Mouse (Mus musculus) lung, postnatal 0 days (tissue): ENCODE measurements around the gene Coq3. TPM values are rescaled to one million over a fixed set of nuclear protein-coding genes. Genes with fewer than 3 reads are reported as not detected.
A peak's percentile ranks its signal among the peaks of the same experiment; 100 is the strongest.

Experiments used
- ATAC-seq: fragments of 200-750 bp; cut with Nextera tagmentation; 2 replicates; pipeline ENCODE4 v1.8.0; 2017; ENCODE audit warnings: moderate library complexity
- DNase-seq: peaks from one replicate; pipeline ENCODE4 v3.0.0-alpha.2; 2016; ENCODE audit warnings: low spot score
- H3K27ac ChIP-seq: fragments of 300-500 bp; sonication (generic); 2 replicates; pipeline ENCODE4 v1.5.1; 2014; ENCODE audit warnings: antibody characterized with exemption, mild to moderate bottlenecking, low read length, mixed read lengths
- H3K27me3 ChIP-seq: fragments of 300-500 bp; sonication (generic); replicated peaks from 2 replicates; pipeline ENCODE4 v1.6.1; 2014; ENCODE audit warnings: low read length, mixed read lengths; ENCODE audit not compliant: insufficient read depth
- H3K36me3 ChIP-seq: fragments of 300-500 bp; sonication (generic); 2 replicates; pipeline ENCODE4 v1.6.1; 2014; ENCODE audit warnings: low read length, mixed read lengths; ENCODE audit not compliant: insufficient read depth
- H3K4me1 ChIP-seq: fragments of 300-500 bp; sonication (generic); 2 replicates; pipeline ENCODE4 v1.6.1; 2014; ENCODE audit warnings: antibody characterized with exemption, low read depth, low read length, mixed read lengths; ENCODE audit not compliant: insufficient read depth
- H3K4me2 ChIP-seq: fragments of 300-500 bp; sonication (generic); replicated peaks from 2 replicates; pipeline ENCODE4 v1.6.1; 2014; ENCODE audit warnings: low read depth, mild to moderate bottlenecking, low read length, moderate library complexity, mixed read lengths
- H3K4me3 ChIP-seq: fragments of 300-500 bp; sonication (generic); 2 replicates; pipeline ENCODE4 v1.5.1; 2014; ENCODE audit warnings: low read depth, low read length
- H3K9ac ChIP-seq: fragments of 300-500 bp; sonication (generic); replicated peaks from 2 replicates; pipeline ENCODE4 v1.6.1; 2014; ENCODE audit warnings: low read depth, mild to moderate bottlenecking
- H3K9me3 ChIP-seq: fragments of 300-500 bp; sonication (generic); 2 replicates; pipeline ENCODE4 v1.6.1; 2016; ENCODE audit warnings: low read length, mixed read lengths
- CTCF ChIP-seq: IDR thresholded peaks from 2 replicates; pipeline ENCODE4 v1.5.1; 2016; ENCODE audit warnings: antibody characterized with exemption, mild to moderate bottlenecking
- EP300 ChIP-seq: IDR thresholded peaks from 2 replicates; pipeline ENCODE4 v1.6.1; 2016; ENCODE audit warnings: antibody characterized with exemption, mild to moderate bottlenecking, control low read depth
- WGBS: fragments of 180-500 bp; shearing (Covaris S2); extraction: QIAGEN DNeasy Blood & Tissue Kit; methylation state at CpG from one replicate; pipeline ENCODE4 v1.1.7; 2014; 5-methylcytosine and 5-hydroxymethylcytosine counted together
- polyA plus RNA-seq: library from polyadenylated mRNA; unstranded; fragments of >200 nt; fragmentation: Nextera tagmentation; extraction: Ambion mirVana; gene quantifications from 2 replicates; pipeline ENCODE4 v1.2.1, GENCODE M21; 2015

Coq3 gene
- polyA plus RNA-seq, result 9.7 and 9.8 TPM in 2 replicates

DNA sequence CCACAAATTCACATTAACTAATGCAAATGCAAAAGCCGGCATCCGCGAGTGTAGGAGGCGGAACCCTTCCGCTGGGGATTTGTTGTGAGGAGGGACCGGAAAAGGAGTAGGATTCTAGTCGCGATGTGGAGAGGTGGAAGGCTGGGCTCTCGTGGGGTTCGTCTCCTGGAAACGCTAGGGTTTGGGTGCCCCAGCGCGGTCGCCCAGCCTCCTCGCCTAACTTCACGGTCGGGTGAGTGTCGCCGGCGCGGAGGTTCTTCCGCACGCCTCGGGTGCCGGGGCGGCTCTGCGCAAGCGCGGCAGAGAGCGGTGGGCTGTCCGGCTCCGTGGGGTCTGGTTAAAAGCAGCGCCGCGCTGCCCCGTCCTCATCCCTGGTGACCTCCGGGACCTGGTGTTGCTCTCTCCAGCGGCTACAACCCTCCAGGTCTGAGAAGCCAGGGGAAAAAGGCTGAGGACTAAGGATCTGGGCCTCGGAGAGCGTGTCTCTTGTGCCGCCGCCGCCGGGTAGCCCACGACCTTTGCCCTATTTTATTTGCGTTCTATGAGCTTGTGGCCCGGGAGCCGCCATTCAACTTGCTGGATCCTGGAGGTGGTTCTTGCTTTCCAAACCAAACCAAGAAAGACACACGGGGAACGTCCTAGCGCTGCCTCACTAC, at the start of gene Coq3:
Coq3 (plus strand) TSS at position 109 of the 656 bp plus-strand sequence.
- peak within 1 kb of the TSS; percentile 77 for H3K9ac ChIP-seq
- under 1% methylated on average over 51 of the region's 51 CpGs for WGBS
- no peaks in the 10 kb centered on the region for H3K9me3 ChIP-seq
- H3K4me3 ChIP-seq, result peak within 1 kb of the TSS; percentile 81
- H3K4me2 ChIP-seq, result peak within 1 kb of the TSS; percentile 67
- TF ChIP-seq CTCF (no peak), EP300 (no peak)
- H3K27me3 ChIP-seq, result no peaks in the 10 kb centered on the region
- no peaks in the 10 kb centered on the region for H3K36me3 ChIP-seq
- H3K4me1 ChIP-seq, result no peaks in the 10 kb centered on the region
- DNase-seq (peak; percentile 89), ATAC-seq (peak; percentile 95)
- peak within 1 kb of the TSS; percentile 94 for H3K27ac ChIP-seq

DNA sequence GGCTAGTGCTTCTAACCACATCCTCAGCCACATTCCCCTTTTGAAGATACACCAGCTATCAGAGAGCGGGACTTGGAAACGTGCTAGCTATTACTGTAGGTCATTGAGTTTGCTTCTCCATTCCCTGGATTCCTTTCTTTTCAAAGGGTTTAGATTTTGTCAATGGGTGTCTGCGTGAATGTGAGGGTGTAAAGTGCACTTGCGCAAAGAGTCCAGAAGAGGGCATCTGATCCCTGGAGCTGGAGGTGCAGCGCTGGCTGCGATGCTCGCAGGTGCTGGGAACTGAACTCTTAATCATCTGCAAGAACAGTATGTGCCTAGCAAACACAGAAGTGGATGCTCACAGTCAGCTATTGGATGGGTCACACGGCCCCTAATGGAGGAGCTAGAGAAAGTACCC, 46.6 kb upstream of the Coq3 start:
- Histone ChIP-seq H3K27me3 (no peaks in the 10 kb centered on the region), H3K9ac (no peak overlapping the region), H3K36me3 (no peaks in the 10 kb centered on the region)

GRCm38 (mm10) chr4:21847481-21848286, 31.8 kb upstream of the Coq3 start, which contains the start of gene Pnisr:
Gene Pnisr, plus strand, starts transcription at chr4:21847583.
- DNase-seq (peak; percentile 99), ATAC-seq (peak; percentile 98)
- 2% methylated on average over 50 of the region's 50 CpGs for WGBS
- Histone ChIP-seq H3K27me3 (no peaks in the 10 kb centered on the region), H3K4me3 (peak within 1 kb of the TSS; percentile 100), H3K36me3 (no peaks in the 10 kb centered on the region), H3K27ac (peak within 1 kb of the TSS; percentile 98), H3K4me2 (peak within 1 kb of the TSS; percentile 56), H3K4me1 (peaks cover 4% of the 10 kb centered on the region; the same call in 1 of the 2 replicates), H3K9me3 (no peaks in the 10 kb centered on the region), H3K9ac (peak within 1 kb of the TSS; percentile 95)
- TF ChIP-seq CTCF, result peak; percentile 94
- TF ChIP-seq EP300, result no peak

More for the DNA sequence above, 46.6 kb upstream of the Coq3 start:
- Histone ChIP-seq H3K9me3 (no peaks in the 10 kb centered on the region), H3K27ac (no peak overlapping the region), H3K4me1 (no peaks in the 10 kb centered on the region), H3K4me2 (no peak overlapping the region), H3K4me3 (no peak overlapping the region)
- no peak for TF ChIP-seq CTCF
- no peak for TF ChIP-seq EP300
- 96% methylated on average over 8 of the region's 8 CpGs for WGBS
- no peak for ATAC-seq
- no peak for DNase-seq

DNA sequence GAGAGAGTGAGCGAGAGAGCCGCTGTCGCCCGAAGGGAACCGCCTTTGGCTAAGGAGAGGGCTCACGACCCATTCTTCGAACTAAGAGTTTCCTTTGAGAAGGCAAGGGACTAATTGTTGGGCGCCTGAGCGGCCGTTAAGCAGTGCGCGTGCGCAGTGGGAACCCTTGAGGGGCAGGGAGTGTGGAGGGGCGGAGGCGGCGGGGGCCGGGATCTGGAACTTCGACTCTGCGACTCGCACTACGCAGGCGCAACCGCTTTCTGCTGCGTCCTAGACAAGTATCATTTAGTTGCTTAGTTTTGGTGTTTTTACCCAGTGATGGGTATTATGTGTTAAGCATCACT, 31.2 kb upstream of the Coq3 start:
- peak; percentile 82 for ATAC-seq
- peak; percentile 96 for DNase-seq
- Histone ChIP-seq H3K36me3 (no peaks in the 10 kb centered on the region), H3K27me3 (no peaks in the 10 kb centered on the region), H3K9me3 (no peaks in the 10 kb centered on the region), H3K4me1 (peaks cover 4% of the 10 kb centered on the region; the same call in 1 of the 2 replicates), H3K27ac (peak overlapping the region; percentile 98), H3K4me2 (peak overlapping the region; percentile 56), H3K4me3 (peak overlapping the region; percentile 100), H3K9ac (peak overlapping the region; percentile 95)
- under 1% methylated on average over 19 of the region's 24 CpGs for WGBS
- TF ChIP-seq EP300, result no peak
- no peak for TF ChIP-seq CTCF

DNA sequence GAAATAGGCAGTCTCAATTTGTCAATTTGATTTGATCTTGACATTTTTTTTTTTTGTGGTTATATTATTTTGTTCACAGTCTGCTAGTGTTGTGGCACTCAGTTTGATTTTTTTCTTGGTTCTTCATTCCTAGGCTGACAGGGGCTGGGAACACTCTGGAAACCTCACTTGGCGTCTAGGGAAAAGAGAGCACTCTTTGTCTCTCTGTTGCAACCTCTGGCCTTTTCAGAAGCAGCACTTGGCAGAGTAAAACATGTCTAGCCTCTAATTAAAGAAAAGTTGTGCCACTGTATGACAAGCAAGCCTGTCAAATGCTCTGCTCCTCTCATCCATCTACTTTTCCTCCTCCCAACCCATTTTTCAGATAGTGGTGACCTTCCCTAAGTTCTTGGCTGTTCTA, 22.0 kb upstream of the Coq3 start:
- TF ChIP-seq CTCF (no peak), EP300 (no peak)
- no peaks in the 10 kb centered on the region for H3K27me3 ChIP-seq
- no peak overlapping the region for H3K4me3 ChIP-seq
- H3K4me1 ChIP-seq, result no peaks in the 10 kb centered on the region
- no peaks in the 10 kb centered on the region for H3K9me3 ChIP-seq
- no peak overlapping the region for H3K4me2 ChIP-seq
- ATAC-seq (no peak), DNase-seq (no peak)
- 68% methylated on average over 1 of the region's 1 CpGs for WGBS
- H3K27ac ChIP-seq, result no peak overlapping the region
- no peak overlapping the region for H3K9ac ChIP-seq
- H3K36me3 ChIP-seq, result peaks cover 20% of the 10 kb centered on the region; the same call in 1 of the 2 replicates

- Histone ChIP-seq H3K9ac (no peak overlapping the region), H3K4me2 (no peak overlapping the region), H3K27ac (no peak overlapping the region), H3K4me3 (no peak overlapping the region), H3K36me3 (peaks cover 25% of the 10 kb centered on the region; the same call in 1 of the 2 replicates), H3K9me3 (no peaks in the 10 kb centered on the region), H3K27me3 (no peaks in the 10 kb centered on the region), H3K4me1 (no peaks in the 10 kb centered on the region)
- TF ChIP-seq EP300 (no peak), CTCF (no peak)
- DNase-seq (no peak), ATAC-seq (no peak)
- 97% methylated on average over 1 of the region's 1 CpGs for WGBS
Measured at GRCm38 (mm10) chr4:21865226-21865625, 14.2 kb upstream of the Coq3 start.
